Mouse (Mus musculus) thymus, postnatal 14 days (tissue): Measurements from ENCODE around the gene Zmym3.
A peak's percentile ranks its signal among the peaks of the same experiment; 100 is the strongest.

Source experiments
- DNase-seq: peaks from one replicate; pipeline ENCODE4 v3.0.0; 2021

Zmym3 gene

GRCm38 (mm10) chrX:101372946-101373345 is 47.7 kb downstream of the Zmym3 start:
- DNase-seq = no peak

- no peak for DNase-seq
These were observed 50.1 kb downstream of the Zmym3 start for GRCm38 (mm10) chrX:101370573-101370972.

- DNase-seq = no peak
These were observed 51.6 kb downstream of the Zmym3 start for GRCm38 (mm10) chrX:101369001-101369400.

GRCm38 (mm10) chrX:101358902-101359301 is 61.7 kb downstream of the Zmym3 start:
- DNase-seq = peak; percentile 9
